Mouse (Mus musculus) urinary bladder, postnatal 25 days (tissue): ENCODE data around the gene Angptl2.
A peak's percentile ranks its signal among the peaks of the same experiment; 100 is the strongest.
"Not testable (repeated sequence)": the region's sequence is repeated elsewhere in the genome, so short reads cannot be mapped to it uniquely, and the experiment has no call there.

Experiments used
- DNase-seq: peaks from one replicate; pipeline ENCODE4 v3.0.0; 2022; ENCODE audit warnings: low spot score

The Angptl2 gene

GRCm38 (mm10) chr2:33200368-33201068 is 15.4 kb upstream of the Angptl2 start:
- DNase-seq, result no peak

- DNase-seq, result no peak
These were observed 12.6 kb upstream of the Angptl2 start for GRCm38 (mm10) chr2:33203284-33203683.

GRCm38 (mm10) chr2:33204980-33205379 is 10.9 kb upstream of the Angptl2 start:
- no peak for DNase-seq

GRCm38 (mm10) chr2:33205939-33206525 is 9.8 kb upstream of the Angptl2 start:
- no peak for DNase-seq

GRCm38 (mm10) chr2:33207069-33207468 is 8.8 kb upstream of the Angptl2 start:
- no peak for DNase-seq

GRCm38 (mm10) chr2:33208134-33208533 is 7.7 kb upstream of the Angptl2 start:
- DNase-seq, result no peak

- DNase-seq, result no peak
These were observed 5.0 kb upstream of the Angptl2 start for GRCm38 (mm10) chr2:33210841-33211240.

- not testable (repeated sequence) for DNase-seq
These were observed 4.6 kb upstream of the Angptl2 start for GRCm38 (mm10) chr2:33211263-33211662.

GRCm38 (mm10) chr2:33215177-33215699 is 631 bp upstream of the Angptl2 start:
- no peak for DNase-seq

- no peak for DNase-seq
These were observed 966 bp downstream of the Angptl2 start for GRCm38 (mm10) chr2:33216645-33217424.

- DNase-seq, result no peak
These were observed 1.5 kb downstream of the Angptl2 start for GRCm38 (mm10) chr2:33217425-33217794.

GRCm38 (mm10) chr2:33218903-33219625 is 3.2 kb downstream of the Angptl2 start:
- peak; percentile 34 for DNase-seq

GRCm38 (mm10) chr2:33219637-33220036 is 3.8 kb downstream of the Angptl2 start:
- DNase-seq, result no peak

GRCm38 (mm10) chr2:33220246-33220645 is 4.4 kb downstream of the Angptl2 start:
- DNase-seq, result no peak

GRCm38 (mm10) chr2:33220674-33221338 is 4.9 kb downstream of the Angptl2 start:
- no peak for DNase-seq

GRCm38 (mm10) chr2:33221339-33221900 is 5.6 kb downstream of the Angptl2 start:
- DNase-seq, result no peak

- DNase-seq, result no peak
These were observed 6.6 kb downstream of the Angptl2 start for GRCm38 (mm10) chr2:33222480-33222879.

- no peak for DNase-seq
These were observed 7.9 kb downstream of the Angptl2 start for GRCm38 (mm10) chr2:33223656-33224358.

GRCm38 (mm10) chr2:33225921-33226320 is 10.1 kb downstream of the Angptl2 start:
- no peak for DNase-seq

- DNase-seq, result no peak
These were observed 12.2 kb downstream of the Angptl2 start for GRCm38 (mm10) chr2:33228077-33228476.

- DNase-seq, result no peak
These were observed 12.7 kb downstream of the Angptl2 start for GRCm38 (mm10) chr2:33228551-33228950.
